ENCODE assay signal across 24 mouse cellular contexts in genomic region chr16:91292719-91293333, GRCm38 (mm10). TPM values are rescaled to one million over a fixed set of nuclear protein-coding genes. Genes with fewer than 3 reads are reported as not detected.
"Had no signal": no experiment of that assay in that cellular context is flagged by ENCODE, and none has a peak within 500 bp of the region (broad histone marks: within the 10 kb centered on the region; RNA-seq: fewer than 3 reads in every experiment).

No protein-coding gene starts in this region.

- H3K4me1 ChIP-seq: liver, embryonic 12.5 days; liver, embryonic 15.5 days; lung, embryonic 15.5 days; megakaryocyte, embryonic 14.5 days had no signal

- H3K9ac ChIP-seq: limb, embryonic 13.5 days; liver, embryonic 12.5 days; liver, embryonic 15.5 days; lung, embryonic 15.5 days; neural tube, embryonic 13.5 days had no signal

- H3K27ac ChIP-seq: kidney, postnatal 0 days; layer of hippocampus, adult 2 months; limb, embryonic 10.5 days; limb, embryonic 13.5 days; liver, embryonic 12.5 days; liver, embryonic 15.5 days; lung, embryonic 15.5 days; neural tube, embryonic 13.5 days had no signal

- H3K4me2 ChIP-seq: limb, embryonic 13.5 days; liver, embryonic 12.5 days; liver, embryonic 15.5 days; lung, embryonic 15.5 days; neural tube, embryonic 13.5 days had no signal

- DNase-seq: kidney, adult 2 months; kidney, postnatal 25 days; layer of hippocampus, adult 9-11 months; liver; lung, adult 18-20 months; lung, postnatal 10 days; lung, postnatal 36 days; midbrain, embryonic 14.5 days; retina, postnatal 1 day; thymus, adult 18-20 months; thymus, postnatal 36 days had no signal

- H3K9me3 ChIP-seq: limb, embryonic 10.5 days; limb, embryonic 13.5 days; liver, embryonic 12.5 days; liver, embryonic 15.5 days; lung, embryonic 15.5 days; neural tube, embryonic 13.5 days had no signal

- H3K27me3 ChIP-seq: lung, embryonic 15.5 days had no signal

- ATAC-seq: liver, embryonic 12.5 days had no signal

- H3K4me3 ChIP-seq: layer of hippocampus, adult 2 months; limb, embryonic 10.5 days; limb, embryonic 13.5 days; liver, embryonic 12.5 days; liver, embryonic 15.5 days; lung, embryonic 15.5 days; megakaryocyte, embryonic 14.5 days; myocyte; neural tube, embryonic 13.5 days had no signal

- H3K36me3 ChIP-seq: limb, embryonic 10.5 days; limb, embryonic 13.5 days; liver, embryonic 12.5 days; liver, embryonic 15.5 days; lung, embryonic 15.5 days; neural tube, embryonic 13.5 days had no signal

RNA-seq across cellular contexts. Expression of gene Olig1, which starts 23.3 kb away (rescaled TPM):
- polyA plus RNA-seq: kidney, embryonic 14.5 days; limb, embryonic 10.5 days; liver, embryonic 12.5 days; myocyte; small intestine, adult 2 months; spleen, adult 2 months had no signal
